Mouse (Mus musculus) monocyte, adult 5-6 weeks (primary cell): ENCODE measurements around the gene Pcnx2. TPM values are rescaled to one million over a fixed set of nuclear protein-coding genes. Genes with fewer than 3 reads are reported as not detected.

Experiments
- ATAC-seq: fragments of 153-309, 156-312 bp; replicated peaks from 2 replicates; pipeline ENCODE4 v1.8.0; 2017; ENCODE audit warnings: mild to moderate bottlenecking; ENCODE audit not compliant: low TSS enrichment, insufficient number of reproducible peaks, severe bottlenecking, poor library complexity, low FRiP score
- total RNA-seq: library from RNA; stranded (forward); fragments of 200-1000, 200-491, 200-594 nt; gene quantifications from 3 replicates; pipeline ENCODE4 v1.2.3, GENCODE M21; 2017

The Pcnx2 gene
- total RNA-seq, 1 experiment from 2014 or later, result not detected

DNA sequence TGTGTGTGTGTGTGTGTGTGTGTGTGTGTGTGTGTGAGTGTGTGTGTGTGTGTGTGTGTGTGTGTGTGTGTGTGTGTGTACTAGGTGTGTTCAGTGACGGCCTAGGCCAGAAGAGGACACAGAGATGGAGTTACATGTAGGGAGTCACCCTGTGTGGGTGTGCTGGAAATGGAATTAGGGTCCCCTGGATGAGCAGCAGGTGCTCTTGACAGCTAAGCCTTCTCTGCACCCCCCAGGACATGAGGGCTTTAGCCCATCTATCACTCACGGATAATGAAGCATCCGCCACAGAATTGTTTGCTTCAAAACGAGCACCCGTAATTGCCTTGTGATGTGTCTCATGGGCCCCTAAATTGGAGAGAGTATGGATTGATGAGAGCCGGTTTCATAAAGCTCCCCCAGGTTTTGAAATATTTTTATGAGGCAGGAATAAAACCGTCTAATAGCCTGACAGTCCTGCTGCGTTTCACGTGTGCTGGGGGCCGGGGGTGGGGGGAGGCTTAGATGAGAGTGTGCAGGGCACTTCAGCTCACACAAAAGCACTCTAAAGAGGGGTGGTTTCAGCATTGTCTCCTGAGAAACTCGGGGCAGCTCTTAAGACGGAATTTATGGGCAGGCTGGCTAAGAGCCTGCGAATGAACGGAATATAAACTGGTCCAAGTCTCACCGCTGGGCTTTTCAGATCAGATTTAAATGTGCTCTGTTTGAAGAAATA lies 54.8 kb downstream of the Pcnx2 start:
- no peak for ATAC-seq

DNA sequence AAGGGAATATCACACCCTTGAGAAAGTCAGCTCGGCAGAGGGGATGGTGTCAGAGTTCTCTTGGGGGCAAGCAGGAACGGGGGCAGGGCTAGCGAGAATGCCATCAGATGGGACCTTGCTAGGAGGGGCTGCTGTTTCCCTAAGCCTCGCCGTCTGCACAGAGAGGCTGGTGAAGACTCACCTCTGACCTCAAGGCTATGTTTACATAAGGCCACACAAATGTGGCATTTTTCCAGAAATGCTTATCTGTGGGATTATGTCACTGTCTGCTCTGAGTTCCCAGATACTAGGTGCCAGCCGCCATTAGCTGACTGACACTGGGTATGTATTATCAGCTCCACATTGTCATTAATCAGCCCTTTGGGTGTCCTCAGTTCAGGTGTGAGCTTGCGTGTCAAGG lies 56.0 kb downstream of the Pcnx2 start:
- ATAC-seq, result no peak

DNA sequence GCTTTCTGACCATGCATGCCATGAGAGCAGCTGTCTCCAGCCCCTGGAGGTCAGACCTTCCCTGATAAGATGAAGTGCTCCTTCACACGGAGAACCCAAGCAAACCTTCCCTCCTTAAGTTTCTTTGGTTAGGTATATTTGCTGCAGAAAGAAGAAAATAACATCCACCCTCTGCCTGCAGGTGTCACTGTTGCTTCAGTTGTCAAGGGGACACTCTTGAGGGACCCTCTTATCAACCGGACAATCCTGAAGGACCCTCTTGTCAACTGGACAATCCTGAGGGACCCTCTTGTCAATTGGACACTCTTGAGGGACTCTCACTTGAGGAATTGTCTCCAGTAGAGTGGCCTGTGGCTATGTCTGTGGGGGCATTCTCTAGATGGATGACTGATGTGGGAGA lies 73.4 kb downstream of the Pcnx2 start:
- no peak for ATAC-seq

DNA sequence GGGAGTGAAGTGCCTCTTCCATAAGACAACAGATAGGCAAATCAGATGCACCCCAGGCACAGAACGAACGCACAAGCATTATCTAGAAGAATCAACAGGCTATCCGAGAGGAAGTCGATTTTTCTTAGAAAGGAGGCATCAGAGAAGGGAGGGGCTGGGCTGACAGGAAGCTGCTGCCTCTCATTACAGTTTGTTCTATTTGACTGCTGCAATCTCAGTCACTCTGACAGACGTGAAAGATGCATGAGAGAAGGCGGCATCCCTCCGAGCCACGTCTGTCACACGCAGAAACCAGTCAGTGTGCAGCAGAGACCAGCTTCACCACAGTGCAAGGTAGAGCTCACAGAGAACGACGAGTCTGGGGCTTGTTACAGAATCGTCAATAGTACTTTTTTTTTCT lies 74.4 kb downstream of the Pcnx2 start:
- no peak for ATAC-seq

DNA sequence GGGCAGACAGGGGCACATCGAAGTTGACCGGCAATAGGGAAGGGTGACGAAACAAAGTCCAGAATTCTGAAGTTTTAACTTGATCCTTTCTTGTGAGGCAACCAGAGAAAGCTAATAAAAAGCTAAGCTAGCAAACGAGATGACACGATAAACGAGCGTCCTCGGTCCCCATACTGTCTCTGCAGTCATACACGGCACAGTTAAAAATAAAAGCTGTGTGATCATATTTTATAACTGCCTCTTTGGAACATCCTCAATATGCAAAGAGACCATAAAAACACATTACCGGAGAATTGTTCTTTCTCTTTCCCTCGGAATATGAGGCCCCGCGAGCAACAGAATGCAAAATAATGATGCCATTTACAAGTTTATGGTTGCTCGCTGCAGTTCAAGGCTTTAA lies 76.1 kb downstream of the Pcnx2 start:
- ATAC-seq, result no peak

DNA sequence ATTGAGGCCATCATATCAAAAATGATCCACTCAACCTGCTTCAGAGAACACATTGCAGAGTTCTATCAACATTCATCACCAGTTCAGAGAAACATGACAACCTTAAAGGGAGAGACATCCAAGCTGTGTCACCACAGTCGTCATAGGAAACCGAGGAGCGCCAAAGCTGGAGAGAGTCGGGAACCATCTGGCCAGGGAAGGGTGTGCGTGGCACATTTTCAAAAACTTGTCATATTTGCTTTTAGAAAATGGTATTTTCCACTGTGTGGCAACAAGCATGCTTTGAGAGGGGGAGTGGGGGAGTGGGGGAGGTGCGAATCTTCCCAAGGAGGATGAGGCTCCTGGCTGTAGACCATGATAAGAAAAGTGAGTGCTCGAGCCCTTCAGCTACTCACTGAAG lies 78.3 kb downstream of the Pcnx2 start:
- no peak for ATAC-seq

DNA sequence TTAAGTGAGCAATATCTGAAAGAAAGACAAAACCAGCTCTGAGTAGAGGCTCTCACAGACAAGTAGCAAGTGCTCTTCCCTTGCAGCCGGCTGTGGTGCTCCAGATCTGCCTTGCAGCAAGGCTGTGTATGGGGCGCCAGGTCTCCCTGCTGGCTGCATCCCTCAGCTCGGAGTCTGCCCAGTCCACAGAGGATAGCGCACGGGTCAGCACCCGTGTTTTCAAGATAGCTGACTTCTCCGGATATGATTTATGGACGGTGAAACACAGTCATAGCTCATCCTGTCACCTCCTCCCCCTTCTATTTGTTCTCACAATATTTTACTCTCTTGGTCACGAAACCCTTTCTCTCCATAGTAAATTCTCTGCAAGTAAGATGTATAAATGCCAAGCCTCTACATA lies 79.3 kb downstream of the Pcnx2 start:
- ATAC-seq, result no peak

DNA sequence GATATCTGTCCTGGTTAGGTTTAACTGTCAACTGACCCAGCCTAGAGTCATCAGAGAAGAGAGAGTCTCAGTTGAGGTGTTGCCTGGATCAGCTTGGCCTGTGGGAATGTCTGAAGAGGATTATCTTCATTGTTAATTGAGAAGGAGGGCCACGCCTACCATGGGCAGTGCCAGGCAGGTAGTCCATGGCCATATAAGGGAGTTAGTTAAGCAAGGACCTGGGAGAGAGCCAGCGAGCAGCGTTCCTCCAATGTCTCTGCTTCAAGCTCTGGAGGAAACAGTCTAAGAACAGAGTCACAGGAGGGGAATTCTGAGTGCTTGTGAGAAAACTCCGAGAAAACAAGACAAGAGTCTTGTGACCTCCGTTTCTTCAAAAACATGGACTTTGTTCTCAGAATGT lies 81.4 kb downstream of the Pcnx2 start:
- no peak for ATAC-seq

DNA sequence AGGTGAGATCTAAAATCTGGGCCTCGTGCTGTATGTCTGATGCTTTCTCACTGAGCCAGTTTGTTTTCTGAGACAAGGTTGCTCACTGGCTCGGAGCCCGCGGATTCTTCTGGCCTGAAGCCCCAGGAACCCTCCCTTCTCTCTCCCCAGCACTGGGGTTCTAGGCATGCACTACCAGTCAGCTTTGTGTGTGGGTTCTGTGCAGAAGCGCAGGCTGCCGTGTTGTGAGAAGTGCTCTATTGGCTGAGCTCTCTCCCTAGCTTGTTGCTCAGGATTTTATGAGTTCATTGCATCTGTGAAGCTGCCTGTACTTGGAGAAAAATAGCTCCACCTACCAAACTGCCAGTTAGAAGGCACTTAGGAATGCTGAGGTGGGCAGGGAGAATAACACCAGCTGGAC lies 89.3 kb downstream of the Pcnx2 start:
- no peak for ATAC-seq

DNA sequence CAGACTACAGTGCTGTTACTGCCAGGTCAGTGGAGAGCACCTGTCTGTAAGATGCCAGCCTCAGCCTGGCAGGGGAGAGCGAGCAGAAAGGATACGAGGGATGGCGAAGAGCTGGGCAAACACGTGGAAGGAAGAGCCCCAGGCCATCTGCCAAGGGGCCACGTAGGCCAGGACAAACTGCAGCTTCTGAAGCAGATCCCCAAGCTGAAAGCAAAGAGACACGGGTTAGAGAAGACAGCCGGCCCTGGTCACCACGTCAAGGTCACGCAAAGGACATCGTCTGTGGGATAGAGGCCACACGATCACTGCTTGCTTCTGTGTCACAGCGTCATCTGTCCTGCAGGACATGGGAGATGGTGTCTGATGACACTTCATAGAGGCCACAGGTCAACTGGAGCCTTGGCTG lies 90.2 kb downstream of the Pcnx2 start:
- no peak for ATAC-seq

DNA sequence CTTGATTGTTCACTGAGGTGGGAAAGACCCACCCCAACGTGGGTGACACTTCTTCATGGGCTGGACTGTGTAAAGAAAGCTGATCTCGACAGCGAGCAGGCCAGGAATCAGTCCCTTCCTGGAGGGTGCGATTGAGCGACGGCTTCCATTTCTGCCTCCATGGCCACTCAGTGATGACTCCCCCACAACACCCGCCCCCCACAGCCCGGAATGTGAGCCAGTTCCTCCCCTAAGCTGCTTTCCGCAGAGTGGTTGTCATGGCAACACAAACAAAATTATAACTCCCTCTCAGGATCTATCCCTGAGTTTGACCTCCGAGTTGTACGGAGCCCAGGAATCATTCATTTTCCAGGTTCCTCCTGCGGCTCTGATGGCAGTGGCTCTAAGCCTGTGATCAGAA lies 91.7 kb downstream of the Pcnx2 start:
- ATAC-seq, result no peak

DNA sequence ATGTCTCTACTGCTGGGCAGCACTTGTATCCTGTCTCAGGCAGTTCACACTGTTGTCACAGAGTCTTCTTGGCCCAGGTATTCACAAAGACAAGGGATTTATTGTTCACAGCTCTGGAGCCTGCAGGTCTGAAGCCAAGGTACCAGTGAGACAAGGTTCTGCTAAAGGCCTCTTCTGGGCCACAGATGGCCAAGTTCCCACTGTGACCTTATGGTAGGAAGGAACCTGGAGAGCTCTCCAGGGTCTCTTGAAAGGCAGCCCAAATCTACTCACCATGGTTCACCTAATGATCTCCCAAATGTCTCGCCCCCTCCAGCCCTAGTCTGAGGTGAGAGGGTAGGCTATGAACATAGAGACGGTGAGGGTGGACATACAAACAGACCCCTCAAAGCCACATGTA lies 101.1 kb downstream of the Pcnx2 start:
- no peak for ATAC-seq

DNA sequence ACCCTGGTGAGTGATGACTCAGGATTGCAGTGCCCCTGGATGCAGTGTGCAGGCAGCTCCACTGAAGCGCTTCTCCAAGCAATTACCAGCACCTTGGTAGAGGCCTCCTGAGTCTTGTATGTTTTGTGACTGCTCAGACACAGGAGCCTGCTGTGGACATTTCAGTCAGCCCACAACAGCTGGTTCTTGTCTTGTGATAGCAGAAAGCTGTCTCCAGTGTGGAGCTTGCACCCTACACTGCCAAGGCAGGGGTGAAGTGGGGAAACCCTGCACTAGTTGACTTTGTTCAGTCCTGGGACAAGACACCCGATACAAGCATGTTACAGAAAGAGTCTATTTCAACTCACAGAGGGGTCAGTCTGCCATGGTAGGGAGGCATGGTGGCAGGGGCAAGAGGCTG lies 102.8 kb downstream of the Pcnx2 start:
- no peak for ATAC-seq

DNA sequence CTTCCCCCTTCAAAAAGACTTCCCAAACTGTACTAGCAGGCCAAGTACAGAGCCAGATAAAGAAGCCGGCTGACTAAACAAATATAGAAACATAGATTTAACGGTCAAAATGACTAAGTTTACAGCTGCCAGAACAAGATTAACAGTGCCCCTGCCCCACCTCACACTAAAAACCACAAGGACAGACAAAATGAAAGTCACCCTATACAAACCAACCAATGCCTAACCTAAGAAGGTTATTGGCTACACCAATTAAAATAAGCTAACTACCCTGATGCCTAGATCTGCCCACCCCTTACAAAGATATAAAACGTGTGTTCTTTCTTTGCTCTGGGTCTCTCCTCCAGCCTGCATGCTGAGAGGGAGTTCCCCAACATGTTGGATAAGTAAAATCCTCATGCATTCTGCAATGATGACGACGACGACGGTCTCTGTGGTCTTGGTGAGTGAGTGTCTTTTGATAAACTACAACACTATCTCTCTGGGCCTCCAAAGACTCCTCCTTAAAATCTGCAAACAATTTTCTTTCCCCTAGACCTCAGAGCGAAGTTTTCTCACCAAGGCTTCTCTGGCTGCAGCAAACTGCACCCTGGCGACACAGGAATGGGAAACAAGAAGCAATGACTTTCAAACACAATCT lies 105.2 kb downstream of the Pcnx2 start:
- no peak for ATAC-seq

DNA sequence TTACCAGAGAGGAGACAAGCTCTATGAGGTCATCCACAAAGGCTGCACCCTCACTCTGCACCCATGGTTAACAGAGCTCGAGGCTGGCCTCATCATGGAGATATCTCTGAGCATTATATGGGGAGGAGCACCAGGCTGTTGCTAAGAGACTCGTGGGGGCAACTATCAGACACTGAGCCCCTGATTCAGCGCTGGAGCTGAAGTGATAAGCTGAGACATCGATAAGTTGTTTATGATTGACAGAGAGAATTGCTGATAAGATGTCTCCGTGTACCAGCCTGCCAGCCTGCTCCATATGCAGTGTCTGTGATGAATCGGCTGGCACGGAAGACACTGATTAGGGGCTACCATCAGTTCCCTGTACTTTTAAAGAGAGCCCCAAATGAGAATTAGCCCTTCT lies 111.2 kb downstream of the Pcnx2 start:
- no peak for ATAC-seq

DNA sequence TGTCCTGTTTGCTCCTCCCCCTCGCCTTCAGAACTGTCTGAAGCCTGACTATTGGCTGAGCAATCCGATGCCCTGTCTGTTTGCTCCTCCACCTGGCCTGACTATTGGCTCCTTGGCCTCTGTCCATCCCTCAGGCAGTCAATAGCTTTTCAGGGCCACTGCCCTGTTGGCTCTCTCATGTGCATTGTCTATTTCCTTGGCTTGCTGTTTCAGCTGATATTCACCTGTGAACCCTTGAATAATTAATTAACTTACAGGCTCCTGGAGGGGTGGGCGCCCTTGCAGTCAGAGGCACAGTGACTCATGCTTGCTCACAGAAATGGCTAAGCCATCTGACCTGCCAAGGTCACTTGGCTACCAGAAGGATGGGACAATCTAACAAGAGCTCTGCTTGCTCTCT lies 116.0 kb downstream of the Pcnx2 start:
- ATAC-seq, result no peak

DNA sequence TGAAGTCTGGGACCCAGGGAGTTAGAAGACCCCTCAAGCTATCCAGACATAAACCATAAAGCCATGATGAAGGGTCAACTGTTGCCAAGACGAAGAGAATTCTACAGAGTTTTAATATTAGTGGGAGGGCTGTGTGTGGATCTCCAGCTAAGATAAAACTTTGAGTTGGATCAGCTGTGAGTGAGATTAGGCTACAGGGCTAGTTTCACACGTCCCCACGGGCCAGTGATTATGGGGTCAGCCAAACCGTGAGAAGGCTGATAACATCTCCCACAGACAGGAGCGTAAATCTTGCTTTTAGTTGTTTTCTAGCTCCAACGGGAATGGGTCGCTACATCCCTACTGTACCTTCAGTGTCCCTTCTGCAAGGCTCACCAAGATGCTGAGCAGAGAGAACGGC lies 118.5 kb downstream of the Pcnx2 start:
- ATAC-seq, result no peak

DNA sequence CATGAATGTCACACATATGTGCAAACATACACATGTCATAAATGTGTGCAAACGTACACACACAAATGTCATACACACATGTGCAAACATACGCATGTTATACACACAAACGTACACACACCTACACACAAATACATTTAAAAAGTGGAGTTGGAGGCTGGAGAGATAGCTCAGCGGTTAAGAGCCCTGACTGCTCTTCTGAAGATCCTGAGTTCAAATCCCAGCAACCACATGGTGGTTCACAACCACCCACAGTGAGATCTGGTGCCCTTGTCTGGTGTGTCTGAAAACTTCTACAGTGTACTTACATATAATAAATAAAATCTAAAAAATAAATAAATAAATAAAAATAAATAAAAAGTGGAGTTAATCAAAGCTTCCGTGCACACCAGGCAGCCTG lies 119.2 kb downstream of the Pcnx2 start:
- ATAC-seq, result no peak

DNA sequence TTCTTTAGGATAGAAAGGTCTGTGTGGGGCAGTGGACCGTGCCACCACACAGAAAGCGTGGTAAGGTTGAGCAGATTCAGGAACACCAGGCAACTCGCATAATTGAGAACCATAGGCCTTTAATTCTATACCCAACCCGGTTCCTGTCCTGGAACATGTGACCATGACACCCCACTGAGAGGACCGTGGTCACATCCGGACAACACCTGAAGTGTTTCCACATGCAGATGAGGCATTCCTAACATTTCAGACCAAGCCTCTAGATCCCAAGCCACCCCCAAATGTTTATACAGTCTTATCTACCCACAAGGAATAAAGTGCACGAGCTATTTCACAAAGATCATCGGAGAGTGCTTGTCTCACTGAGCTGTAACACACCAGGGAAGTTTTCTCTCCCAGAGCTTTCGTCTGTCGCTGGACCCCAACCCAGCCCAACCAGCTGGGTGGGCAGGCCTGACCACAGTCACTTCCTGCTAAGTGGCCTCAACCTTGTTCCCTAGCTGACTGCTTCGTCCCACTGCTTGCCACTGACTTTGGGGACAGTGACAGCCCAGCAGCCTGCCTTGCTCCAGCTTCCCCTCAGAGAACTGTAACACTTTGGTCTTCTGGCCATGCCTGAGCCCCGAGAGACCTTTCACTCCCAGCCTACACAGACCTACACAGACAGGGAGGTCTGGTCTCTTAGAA lies 120.5 kb downstream of the Pcnx2 start:
- no peak for ATAC-seq

DNA sequence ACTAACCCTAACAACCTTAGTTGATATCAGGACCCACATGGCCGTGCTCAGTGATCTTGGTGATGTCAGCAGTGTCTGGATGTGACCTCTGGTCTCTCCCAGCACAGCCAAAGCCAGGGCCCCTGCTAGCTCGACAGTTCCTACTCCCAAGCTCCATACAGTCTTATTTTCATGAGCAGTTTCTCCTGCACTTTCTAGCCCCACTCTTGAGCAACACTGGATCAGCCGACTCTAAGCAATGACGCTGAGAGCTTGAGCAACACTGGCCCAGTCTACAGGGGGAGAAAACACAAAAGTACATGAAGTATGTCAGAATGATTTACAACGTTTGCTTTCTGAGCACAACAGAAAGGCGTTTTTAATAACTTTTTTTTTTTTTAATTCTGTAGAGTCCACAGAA lies 121.3 kb downstream of the Pcnx2 start:
- ATAC-seq, result no peak
